Mouse (Mus musculus) limb, embryonic 11.5 days (tissue): ENCODE measurements around the gene Lyrm7. TPM values are rescaled to one million over a fixed set of nuclear protein-coding genes. Genes with fewer than 3 reads are reported as not detected.

Source experiments
- ATAC-seq: fragments of 200-750 bp; cut with Nextera tagmentation; 2 replicates; pipeline ENCODE4 v1.8.0; 2017; ENCODE audit warnings: low read depth; ENCODE audit not compliant: insufficient number of reproducible peaks, low FRiP score, low TSS enrichment
- DNase-seq: peaks from one replicate; pipeline ENCODE4 v3.0.0-alpha.2; 2015; ENCODE audit warnings: low spot score
- H3K27ac ChIP-seq: fragments of 300-500 bp; sonication (generic); replicated peaks from 2 replicates; pipeline ENCODE4 v1.5.1; 2014; ENCODE audit warnings: low read depth, mild to moderate bottlenecking, low read length
- H3K27me3 ChIP-seq: fragments of 300-500 bp; sonication (generic); 2 replicates; pipeline ENCODE4 v1.6.1; 2014; ENCODE audit warnings: mild to moderate bottlenecking, low read length, mixed read lengths; ENCODE audit not compliant: control insufficient read depth, insufficient read depth
- H3K36me3 ChIP-seq: fragments of 300-500 bp; sonication (generic); 2 replicates; pipeline ENCODE4 v1.6.1; 2014; ENCODE audit warnings: mild to moderate bottlenecking, low read length, moderate library complexity, mixed read lengths; ENCODE audit not compliant: control insufficient read depth, insufficient read depth
- H3K4me1 ChIP-seq: fragments of 300-500 bp; sonication (generic); 2 replicates; pipeline ENCODE4 v1.6.1; 2014; ENCODE audit warnings: low read length, mixed read lengths; ENCODE audit not compliant: control insufficient read depth, insufficient read depth
- H3K4me2 ChIP-seq: fragments of 300-500 bp; sonication (generic); 2 replicates; pipeline ENCODE4 v1.6.1; 2014; ENCODE audit warnings: low read depth, mild to moderate bottlenecking, moderate library complexity; ENCODE audit not compliant: severe bottlenecking
- H3K4me3 ChIP-seq: fragments of 300-500 bp; sonication (generic); 2 replicates; pipeline ENCODE4 v1.5.1; 2014; ENCODE audit warnings: low read depth, low read length
- H3K9ac ChIP-seq: fragments of 300-500 bp; sonication (generic); 2 replicates; pipeline ENCODE4 v1.6.1; 2014; ENCODE audit warnings: mild to moderate bottlenecking, low read length
- H3K9me3 ChIP-seq: fragments of 300-500 bp; sonication (generic); 2 replicates; pipeline ENCODE4 v1.6.1; 2016; ENCODE audit warnings: low read length; ENCODE audit not compliant: control insufficient read depth
- WGBS: fragments of 180-500 bp; shearing (Covaris S2); extraction: QIAGEN DNeasy Blood & Tissue Kit; methylation state at CpG from one replicate; pipeline ENCODE4 v1.1.7; 2014; 5-methylcytosine and 5-hydroxymethylcytosine counted together
- polyA plus RNA-seq: library from polyadenylated mRNA; unstranded; fragments of >200 nt; fragmentation: Nextera tagmentation; extraction: Ambion mirVana; gene quantifications from 2 replicates; pipeline ENCODE4 v1.2.1, GENCODE M21; 2014

Lyrm7 gene
- polyA plus RNA-seq: 6.4 and 7.8 TPM in 2 replicates

DNA sequence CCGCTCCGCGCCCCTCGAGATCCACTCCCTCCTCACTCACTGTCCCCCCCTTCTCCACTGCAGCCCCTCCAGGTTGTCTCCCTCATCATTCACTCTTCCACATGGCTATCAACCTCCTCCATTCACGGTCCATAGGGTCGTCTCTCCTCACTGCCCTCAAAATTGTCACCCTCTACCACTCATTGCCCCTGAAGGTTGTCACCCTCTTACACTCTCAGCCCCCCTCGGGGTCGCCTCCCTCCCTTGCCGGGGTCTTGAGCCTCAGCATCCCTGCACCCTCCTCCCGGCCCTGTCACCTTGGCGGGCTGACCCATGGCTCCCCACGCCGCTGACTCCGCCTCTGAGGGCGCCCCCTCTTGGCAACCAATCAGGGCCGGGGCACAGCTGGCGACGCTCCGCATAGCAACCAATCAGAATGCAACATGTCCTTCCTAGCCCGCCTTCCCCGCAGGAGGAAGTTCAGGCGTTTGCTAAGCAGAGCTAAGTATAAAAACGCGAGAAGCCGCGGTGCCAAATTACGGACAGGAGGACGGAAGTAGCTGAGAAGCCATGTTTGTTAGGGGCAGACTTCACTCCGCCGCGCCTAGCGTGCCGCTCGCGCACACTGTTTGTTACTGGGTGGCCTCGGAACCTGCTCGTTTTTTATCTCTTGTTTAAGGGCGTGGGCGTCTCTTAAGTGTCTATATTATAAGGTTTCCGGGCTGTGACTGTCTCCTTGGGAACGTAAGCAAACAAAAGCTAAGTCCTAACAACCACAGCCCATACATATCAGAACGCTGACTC lies at the start of gene Lyrm7:
TSS of gene Lyrm7 (minus strand) at position 661 of the 783 bp plus-strand sequence.
- DNase-seq: peak; percentile 95
- H3K27ac ChIP-seq: peak within 1 kb of the TSS; percentile 75
- no peaks in the 10 kb centered on the region for H3K27me3 ChIP-seq
- no peaks in the 10 kb centered on the region for H3K9me3 ChIP-seq
- peak within 1 kb of the TSS; percentile 59 for H3K4me3 ChIP-seq
- H3K36me3 ChIP-seq: no peaks in the 10 kb centered on the region
- ATAC-seq: peak; percentile 96
- H3K4me2 ChIP-seq: peak within 1 kb of the TSS; percentile 76
- no peaks in the 10 kb centered on the region for H3K4me1 ChIP-seq
- under 1% methylated on average over 42 of the region's 42 CpGs for WGBS
- peak within 1 kb of the TSS; percentile 83 for H3K9ac ChIP-seq

GRCm38 (mm10) chr11:54910081-54910665 lies 49.5 kb upstream of the Lyrm7 start:
- Histone ChIP-seq H3K27ac (no peak overlapping the region), H3K9me3 (no peaks in the 10 kb centered on the region), H3K4me2 (no peak overlapping the region), H3K4me1 (no peaks in the 10 kb centered on the region), H3K9ac (no peak overlapping the region), H3K27me3 (no peaks in the 10 kb centered on the region), H3K4me3 (no peak overlapping the region), H3K36me3 (peaks cover 3% of the 10 kb centered on the region; the same call in 1 of the 2 replicates)
- no peak for DNase-seq
- ATAC-seq: no peak
- 87% methylated on average over 12 of the region's 12 CpGs for WGBS

DNA sequence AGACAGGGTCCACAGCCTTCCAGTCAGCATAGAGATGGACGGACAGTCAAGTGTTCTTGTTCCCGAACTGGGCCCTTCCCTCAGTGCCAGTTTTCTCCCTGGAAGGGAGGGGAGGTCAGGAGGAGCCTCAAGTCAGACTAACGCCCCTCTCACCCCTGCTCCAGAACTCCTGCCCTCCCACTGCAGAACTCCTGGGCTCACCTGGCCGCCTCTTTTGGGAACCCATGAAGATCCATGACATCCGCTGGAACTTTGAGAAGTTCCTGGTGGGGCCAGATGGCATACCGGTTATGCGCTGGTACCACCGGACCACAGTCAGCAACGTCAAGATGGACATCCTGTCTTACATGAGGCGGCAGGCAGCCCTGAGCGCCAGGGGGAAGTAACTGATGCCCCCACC lies 48.6 kb upstream of the Lyrm7 start:
- H3K36me3 ChIP-seq: no peaks in the 10 kb centered on the region; the same call in 1 of the 2 replicates

DNA sequence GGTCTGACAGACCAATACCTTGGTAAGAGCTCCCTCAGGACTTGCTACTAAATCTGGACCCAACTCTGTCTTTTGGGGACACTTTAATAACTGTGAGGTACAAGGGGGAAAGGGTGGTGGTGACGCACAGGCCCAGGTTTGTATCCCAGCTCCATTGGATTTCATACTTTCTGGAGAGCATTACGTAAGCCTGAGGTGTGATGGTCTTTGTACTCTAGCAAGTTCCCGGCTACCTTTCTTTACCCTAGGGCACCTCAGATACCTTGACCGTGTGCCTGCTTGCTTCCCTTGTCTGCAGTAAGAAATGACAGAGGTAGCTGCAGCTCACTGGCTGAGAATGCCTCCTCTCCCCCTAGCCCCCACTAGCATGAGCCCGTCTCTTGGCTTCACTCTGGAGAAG lies 46.5 kb upstream of the Lyrm7 start:
- Histone ChIP-seq H3K9ac (no peak overlapping the region), H3K27ac (no peak overlapping the region), H3K27me3 (peaks cover 1% of the 10 kb centered on the region; the same call in 1 of the 2 replicates), H3K36me3 (no peaks in the 10 kb centered on the region; the same call in 1 of the 2 replicates), H3K4me1 (no peaks in the 10 kb centered on the region), H3K4me3 (no peak overlapping the region), H3K9me3 (no peaks in the 10 kb centered on the region), H3K4me2 (no peak overlapping the region)
- DNase-seq: no peak
- WGBS: 82% methylated on average over 5 of the region's 5 CpGs
- ATAC-seq: no peak

More for the DNA sequence above, 48.6 kb upstream of the Lyrm7 start:
- Histone ChIP-seq H3K9me3 (no peaks in the 10 kb centered on the region), H3K9ac (no peak overlapping the region), H3K27me3 (no peaks in the 10 kb centered on the region), H3K27ac (no peak overlapping the region), H3K4me1 (no peaks in the 10 kb centered on the region), H3K4me3 (no peak overlapping the region), H3K4me2 (no peak overlapping the region)
- DNase-seq (no peak), ATAC-seq (no peak)
- WGBS: 90% methylated on average over 11 of the region's 11 CpGs

- H3K4me2 ChIP-seq: no peak overlapping the region
- H3K4me1 ChIP-seq: no peaks in the 10 kb centered on the region
- 81% methylated on average over 4 of the region's 4 CpGs for WGBS
- H3K27ac ChIP-seq: no peak overlapping the region
- H3K4me3 ChIP-seq: no peak overlapping the region
- H3K27me3 ChIP-seq: peaks cover 2% of the 10 kb centered on the region; the same call in 1 of the 2 replicates
- H3K9me3 ChIP-seq: no peaks in the 10 kb centered on the region
- no peak overlapping the region for H3K9ac ChIP-seq
- no peaks in the 10 kb centered on the region; the same call in 1 of the 2 replicates for H3K36me3 ChIP-seq
- ATAC-seq (no peak), DNase-seq (no peak)
These were observed 45.8 kb upstream of the Lyrm7 start for GRCm38 (mm10) chr11:54906466-54906865.

GRCm38 (mm10) chr11:54905931-54906330 lies 45.2 kb upstream of the Lyrm7 start:
- H3K27me3 ChIP-seq: peaks cover 2% of the 10 kb centered on the region; the same call in 1 of the 2 replicates
- H3K27ac ChIP-seq: no peak overlapping the region
- DNase-seq (no peak), ATAC-seq (no peak)
- H3K9ac ChIP-seq: no peak overlapping the region
- WGBS: 76% methylated on average over 4 of the region's 4 CpGs
- H3K4me2 ChIP-seq: no peak overlapping the region
- H3K4me3 ChIP-seq: no peak overlapping the region
- no peaks in the 10 kb centered on the region for H3K9me3 ChIP-seq
- no peaks in the 10 kb centered on the region; the same call in 1 of the 2 replicates for H3K36me3 ChIP-seq
- no peaks in the 10 kb centered on the region for H3K4me1 ChIP-seq

DNA sequence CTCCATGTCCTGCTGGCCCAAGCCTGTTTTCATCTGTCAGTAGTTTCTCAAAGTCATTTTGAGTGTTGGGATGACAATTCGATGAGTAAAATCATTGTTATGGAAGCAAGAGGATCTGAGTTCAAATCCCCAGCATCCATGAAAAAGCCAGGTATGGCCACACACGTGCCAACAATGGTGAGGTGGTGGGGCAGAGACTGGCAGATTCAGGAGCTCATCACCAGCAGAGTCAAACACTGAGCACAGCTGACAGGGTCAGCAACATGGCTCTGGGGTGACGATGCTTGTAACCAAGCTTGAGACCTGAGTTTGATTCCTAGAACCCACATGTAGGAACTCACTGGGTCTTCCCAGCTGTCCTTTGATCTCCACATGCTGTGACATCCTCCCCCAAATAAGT lies 44.4 kb upstream of the Lyrm7 start:
- H3K27me3 ChIP-seq: peaks cover 2% of the 10 kb centered on the region; the same call in 1 of the 2 replicates
- ATAC-seq (no peak), DNase-seq (no peak)
- H3K4me3 ChIP-seq: no peak overlapping the region
- no peak overlapping the region for H3K9ac ChIP-seq
- 97% methylated on average over 3 of the region's 3 CpGs for WGBS
- no peaks in the 10 kb centered on the region for H3K36me3 ChIP-seq
- H3K9me3 ChIP-seq: no peaks in the 10 kb centered on the region
- no peak overlapping the region for H3K4me2 ChIP-seq
- no peak overlapping the region for H3K27ac ChIP-seq
- H3K4me1 ChIP-seq: no peaks in the 10 kb centered on the region

DNA sequence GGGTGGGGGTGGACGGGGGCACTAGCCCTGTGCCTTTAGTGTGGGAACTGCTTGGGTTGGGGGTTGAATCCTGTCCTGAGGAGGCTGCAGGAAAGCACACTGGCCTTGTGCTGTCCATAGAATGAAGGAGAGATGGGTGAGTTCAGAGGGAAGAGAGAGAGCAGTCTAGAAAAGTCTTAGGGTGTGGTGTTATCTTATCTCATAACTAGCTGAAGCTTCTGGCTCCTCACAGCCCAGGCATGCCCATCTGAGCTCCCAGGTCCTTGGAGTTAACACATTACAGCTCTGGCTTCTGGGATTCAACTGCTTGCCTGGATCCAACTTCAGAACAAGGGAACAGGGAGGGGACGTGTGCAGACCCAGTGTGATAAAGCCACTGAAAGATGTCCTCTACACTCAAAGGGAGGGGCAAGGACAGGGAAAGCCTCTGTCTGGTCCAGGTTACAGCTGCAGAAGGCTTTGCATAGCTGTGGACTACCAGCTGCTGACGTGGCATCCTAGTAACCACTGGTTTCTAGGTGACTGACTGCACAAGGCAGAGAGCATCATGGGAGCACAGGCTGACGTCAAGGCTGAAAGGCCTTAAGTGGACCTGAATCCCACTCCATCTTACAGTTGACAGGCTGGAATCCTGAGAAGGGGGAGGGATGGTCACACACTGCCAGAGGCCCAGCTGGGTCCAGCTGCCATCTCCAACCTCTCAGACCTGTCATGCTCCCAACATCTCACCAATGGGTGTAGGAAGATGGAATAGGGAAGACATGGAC lies 43.4 kb upstream of the Lyrm7 start:
- H3K4me1 ChIP-seq: no peaks in the 10 kb centered on the region
- H3K4me2 ChIP-seq: no peak overlapping the region
- H3K9ac ChIP-seq: no peak overlapping the region
- no peaks in the 10 kb centered on the region for H3K36me3 ChIP-seq
- no peak for DNase-seq
- ATAC-seq: no peak
- 42% methylated on average over 4 of the region's 4 CpGs for WGBS
- H3K9me3 ChIP-seq: no peaks in the 10 kb centered on the region
- peaks cover 2% of the 10 kb centered on the region; the same call in 1 of the 2 replicates for H3K27me3 ChIP-seq
- H3K4me3 ChIP-seq: no peak overlapping the region
- no peak overlapping the region for H3K27ac ChIP-seq
